Mouse (Mus musculus): ENCODE measurements around the gene Npepl1. TPM values are rescaled to one million over a fixed set of nuclear protein-coding genes. Genes with fewer than 3 reads are reported as not detected.

The Npepl1 gene
- polyA plus RNA-seq (2016; fragmentation: Nextera tagmentation; extraction: Ambion mirVana) = 51.6 and 53.6 TPM in 2 replicates

- peaks cover 29% of the 10 kb centered on the region for H3K4me1 ChIP-seq
- H3K9me3 ChIP-seq = no peaks in the 10 kb centered on the region
- no peak for DNase-seq (ENCODE audit: low spot score)
- H3K27me3 ChIP-seq (ENCODE audit: insufficient read depth, poor library complexity, severe bottlenecking) = no peaks in the 10 kb centered on the region
- peak within 1 kb of the TSS; percentile 98 for H3K27ac ChIP-seq
- 4% methylated on average over 86 of the region's 90 CpGs for WGBS
- H3K36me3 ChIP-seq = peaks cover 23% of the 10 kb centered on the region; the same call in 1 of the 2 replicates
- H3K4me3 ChIP-seq = peak within 1 kb of the TSS; percentile 79
Measured at GRCm38 (mm10) chr2:174109991-174110782, at the start of gene Npepl1. Npepl1 (plus strand) TSS chr2:174110349.

GRCm38 (mm10) chr2:174061219-174061618 is 48.9 kb upstream of the Npepl1 start:
- peak; percentile 74 for DNase-seq (ENCODE audit: low spot score)
- Histone ChIP-seq H3K27ac (no peak overlapping the region), H3K36me3 (no peaks in the 10 kb centered on the region), H3K27me3 (ENCODE audit: insufficient read depth, poor library complexity, severe bottlenecking) (no peaks in the 10 kb centered on the region), H3K4me3 (no peak overlapping the region), H3K4me1 (peaks cover 16% of the 10 kb centered on the region; the same call in 1 of the 2 replicates), H3K9me3 (no peaks in the 10 kb centered on the region)
- 8% methylated on average over 2 of the region's 2 CpGs for WGBS

GRCm38 (mm10) chr2:174063074-174063473 is 47.1 kb upstream of the Npepl1 start:
- Histone ChIP-seq H3K27me3 (ENCODE audit: insufficient read depth, poor library complexity, severe bottlenecking) (no peaks in the 10 kb centered on the region), H3K36me3 (no peaks in the 10 kb centered on the region), H3K4me3 (no peak overlapping the region), H3K27ac (no peak overlapping the region), H3K9me3 (no peaks in the 10 kb centered on the region), H3K4me1 (peaks cover 16% of the 10 kb centered on the region; the same call in 1 of the 2 replicates)
- 66% methylated on average over 6 of the region's 6 CpGs for WGBS
- DNase-seq (ENCODE audit: low spot score) = peak; percentile 51

GRCm38 (mm10) chr2:174063527-174064211 is 46.5 kb upstream of the Npepl1 start:
- Histone ChIP-seq H3K36me3 (no peaks in the 10 kb centered on the region), H3K27me3 (ENCODE audit: insufficient read depth, poor library complexity, severe bottlenecking) (no peaks in the 10 kb centered on the region), H3K9me3 (no peaks in the 10 kb centered on the region), H3K27ac (no peak overlapping the region), H3K4me3 (no peak overlapping the region), H3K4me1 (peaks cover 16% of the 10 kb centered on the region; the same call in 1 of the 2 replicates)
- DNase-seq (ENCODE audit: low spot score) = peak; percentile 70
- WGBS = 73% methylated on average over 9 of the region's 9 CpGs

GRCm38 (mm10) chr2:174067793-174068419 is 42.2 kb upstream of the Npepl1 start:
- 83% methylated on average over 6 of the region's 6 CpGs for WGBS

GRCm38 (mm10) chr2:174069532-174070049 is 40.6 kb upstream of the Npepl1 start:
- H3K27ac ChIP-seq = no peak overlapping the region
- no peaks in the 10 kb centered on the region for H3K27me3 ChIP-seq (ENCODE audit: insufficient read depth, poor library complexity, severe bottlenecking)
- 61% methylated on average over 3 of the region's 3 CpGs for WGBS
- H3K4me3 ChIP-seq = no peak overlapping the region
- H3K9me3 ChIP-seq = no peaks in the 10 kb centered on the region
- DNase-seq (ENCODE audit: low spot score) = no peak
- no peaks in the 10 kb centered on the region for H3K36me3 ChIP-seq
- peaks cover 5% of the 10 kb centered on the region for H3K4me1 ChIP-seq

More at GRCm38 (mm10) chr2:174067793-174068419, 42.2 kb upstream of the Npepl1 start:
- DNase-seq (ENCODE audit: low spot score) = no peak
- Histone ChIP-seq H3K4me1 (0 out of 2 replicates have a peak, but pooled peaks cover 7% of the 10 kb centered on the region), H3K36me3 (no peaks in the 10 kb centered on the region), H3K4me3 (no peak overlapping the region), H3K27me3 (ENCODE audit: insufficient read depth, poor library complexity, severe bottlenecking) (no peaks in the 10 kb centered on the region), H3K27ac (no peak overlapping the region), H3K9me3 (no peaks in the 10 kb centered on the region)

GRCm38 (mm10) chr2:174071406-174071805 is 38.7 kb upstream of the Npepl1 start:
- no peaks in the 10 kb centered on the region for H3K27me3 ChIP-seq (ENCODE audit: insufficient read depth, poor library complexity, severe bottlenecking)
- no peak for DNase-seq (ENCODE audit: low spot score)
- 83% methylated on average over 5 of the region's 5 CpGs for WGBS
- no peaks in the 10 kb centered on the region for H3K36me3 ChIP-seq
- peaks cover 18% of the 10 kb centered on the region for H3K4me1 ChIP-seq
- H3K27ac ChIP-seq = no peak overlapping the region
- H3K9me3 ChIP-seq = no peaks in the 10 kb centered on the region
- H3K4me3 ChIP-seq = no peak overlapping the region

GRCm38 (mm10) chr2:174073156-174073790 is 36.9 kb upstream of the Npepl1 start:
- Histone ChIP-seq H3K27ac (no peak overlapping the region), H3K36me3 (no peaks in the 10 kb centered on the region), H3K27me3 (ENCODE audit: insufficient read depth, poor library complexity, severe bottlenecking) (no peaks in the 10 kb centered on the region), H3K4me3 (no peak overlapping the region), H3K9me3 (no peaks in the 10 kb centered on the region), H3K4me1 (peaks cover 28% of the 10 kb centered on the region)
- 76% methylated on average over 5 of the region's 5 CpGs for WGBS
- DNase-seq (ENCODE audit: low spot score) = no peak

GRCm38 (mm10) chr2:174074621-174075020 is 35.5 kb upstream of the Npepl1 start:
- Histone ChIP-seq H3K4me3 (peak overlapping the region; percentile 90), H3K4me1 (peaks cover 33% of the 10 kb centered on the region), H3K36me3 (no peaks in the 10 kb centered on the region), H3K9me3 (no peaks in the 10 kb centered on the region), H3K27ac (peak overlapping the region; percentile 92), H3K27me3 (ENCODE audit: insufficient read depth, poor library complexity, severe bottlenecking) (no peaks in the 10 kb centered on the region)
- WGBS = 0% methylated on average over 11 of the region's 13 CpGs
- DNase-seq (ENCODE audit: low spot score) = no peak

- peak overlapping the region; percentile 92 for H3K27ac ChIP-seq
- under 1% methylated on average over 22 of the region's 22 CpGs for WGBS
- H3K4me3 ChIP-seq = peak overlapping the region; percentile 90
- H3K27me3 ChIP-seq (ENCODE audit: insufficient read depth, poor library complexity, severe bottlenecking) = no peaks in the 10 kb centered on the region
- H3K4me1 ChIP-seq = peaks cover 33% of the 10 kb centered on the region
- no peaks in the 10 kb centered on the region for H3K36me3 ChIP-seq
- H3K9me3 ChIP-seq = no peaks in the 10 kb centered on the region
- DNase-seq (ENCODE audit: low spot score) = peak; percentile 78
Measured at GRCm38 (mm10) chr2:174075072-174075570, 35.0 kb upstream of the Npepl1 start.

GRCm38 (mm10) chr2:174075673-174076432 is 34.3 kb upstream of the Npepl1 start, which contains the start of gene Stx16:
Stx16 (plus strand) TSS chr2:174076308.
- no peaks in the 10 kb centered on the region for H3K9me3 ChIP-seq
- DNase-seq (ENCODE audit: low spot score) = peak; percentile 96
- H3K27ac ChIP-seq = peak within 1 kb of the TSS; percentile 92
- H3K27me3 ChIP-seq (ENCODE audit: insufficient read depth, poor library complexity, severe bottlenecking) = no peaks in the 10 kb centered on the region
- H3K36me3 ChIP-seq = no peaks in the 10 kb centered on the region
- peaks cover 33% of the 10 kb centered on the region for H3K4me1 ChIP-seq
- H3K4me3 ChIP-seq = peak within 1 kb of the TSS; percentile 90
- WGBS = under 1% methylated on average over 32 of the region's 32 CpGs

Data from heart, embryonic 10.5 days (tissue).